Mouse (Mus musculus) stomach, embryonic 15.5 days (tissue): ENCODE data around the gene Nhlrc2. TPM values are rescaled to one million over a fixed set of nuclear protein-coding genes. Genes with fewer than 3 reads are reported as not detected.

ENCODE experiments used
- ATAC-seq: fragments of 200-750 bp; cut with Nextera tagmentation; 2 replicates; pipeline ENCODE4 v1.8.0; 2017; ENCODE audit warnings: low read depth, moderate number of reproducible peaks, moderate TSS enrichment; ENCODE audit not compliant: insufficient read depth, low FRiP score
- H3K27ac ChIP-seq: fragments of 300-500 bp; sonication (generic); 2 replicates; pipeline ENCODE4 v1.5.1; 2015; ENCODE audit warnings: mild to moderate bottlenecking, inconsistent platforms
- H3K27me3 ChIP-seq: fragments of 300-500 bp; sonication (generic); replicated peaks from 2 replicates; pipeline ENCODE4 v1.6.1; 2015; ENCODE audit warnings: inconsistent platforms
- H3K36me3 ChIP-seq: fragments of 300-500 bp; sonication (generic); 2 replicates; pipeline ENCODE4 v1.6.1; 2015; ENCODE audit warnings: inconsistent platforms
- H3K4me1 ChIP-seq: fragments of 300-500 bp; sonication (generic); 2 replicates; pipeline ENCODE4 v1.6.1; 2015; ENCODE audit warnings: inconsistent platforms
- H3K4me2 ChIP-seq: fragments of 300-500 bp; sonication (generic); 2 replicates; pipeline ENCODE4 v1.6.1; 2015; ENCODE audit warnings: mild to moderate bottlenecking, inconsistent platforms
- H3K4me3 ChIP-seq: fragments of 300-500 bp; sonication (generic); replicated peaks from 2 replicates; pipeline ENCODE4 v1.5.1; 2015; ENCODE audit warnings: inconsistent platforms
- H3K9ac ChIP-seq: fragments of 300-500 bp; sonication (generic); 2 replicates; pipeline ENCODE4 v1.6.1; 2015; ENCODE audit warnings: inconsistent platforms
- H3K9me3 ChIP-seq: fragments of 300-500 bp; sonication (generic); 2 replicates; pipeline ENCODE4 v1.6.1; 2016; ENCODE audit warnings: inconsistent platforms
- WGBS: fragments of 180-500 bp; shearing (Covaris S2); methylation state at CpG from one replicate; pipeline ENCODE4 v1.1.7; 2015; 5-methylcytosine and 5-hydroxymethylcytosine counted together
- polyA plus RNA-seq: library from polyadenylated mRNA; unstranded; fragments of >200 nt; fragmentation: Nextera tagmentation; extraction: Ambion mirVana; gene quantifications from 2 replicates; pipeline ENCODE4 v1.2.1, GENCODE M21; 2015

The Nhlrc2 gene
- polyA plus RNA-seq, 1 experiment from 2014 or later = 16.6 TPM

DNA sequence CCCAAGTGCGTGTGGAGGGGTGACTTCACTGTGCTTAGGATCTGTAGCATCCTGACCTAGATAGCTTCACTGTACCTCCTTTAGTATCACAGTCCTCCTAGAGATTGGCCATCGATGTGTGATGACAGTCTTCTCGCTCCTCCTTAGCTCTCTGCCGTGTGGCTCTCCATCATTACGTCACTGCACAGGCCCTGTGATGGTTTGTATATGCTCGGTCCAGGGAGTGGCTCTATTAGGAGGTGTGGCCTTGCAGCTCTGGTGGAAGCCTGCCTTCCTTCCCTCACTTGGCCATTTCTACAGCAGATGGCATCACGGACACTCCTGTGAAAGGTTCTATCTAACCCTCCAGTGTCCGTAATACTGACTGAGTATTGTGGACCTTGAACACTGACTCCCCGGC is 12.3 kb upstream of the Nhlrc2 start:
- H3K4me2 ChIP-seq = no peak overlapping the region
- H3K4me1 ChIP-seq = 0 out of 2 replicates have a peak, but pooled peaks cover 10% of the 10 kb centered on the region
- H3K4me3 ChIP-seq = no peak overlapping the region
- WGBS = 75% methylated on average over 9 of the region's 9 CpGs
- H3K36me3 ChIP-seq = peaks cover 12% of the 10 kb centered on the region; the same call in 1 of the 2 replicates
- no peak for ATAC-seq
- no peak overlapping the region for H3K9ac ChIP-seq
- H3K9me3 ChIP-seq = no peaks in the 10 kb centered on the region
- no peak overlapping the region for H3K27ac ChIP-seq
- H3K27me3 ChIP-seq = no peaks in the 10 kb centered on the region

DNA sequence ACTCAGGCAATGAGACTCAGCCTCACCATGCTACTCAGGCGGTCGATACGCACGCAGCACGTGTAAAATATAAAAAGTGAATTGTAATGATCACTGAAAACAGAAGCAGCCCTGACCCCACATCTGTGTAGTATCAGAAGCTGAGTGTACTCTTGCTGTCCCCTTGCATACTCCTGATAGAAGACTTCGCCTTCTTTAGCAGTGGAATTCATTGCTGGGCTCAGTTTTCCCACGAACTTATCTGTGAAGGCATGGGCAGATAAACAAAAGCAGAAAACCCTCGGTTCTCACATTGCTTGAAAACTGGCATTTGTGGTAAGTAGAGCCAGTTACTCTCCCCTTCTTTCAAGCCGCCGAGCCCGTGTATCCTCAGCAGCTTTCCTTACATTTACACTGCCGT is 4.7 kb upstream of the Nhlrc2 start:
- Histone ChIP-seq H3K9me3 (no peaks in the 10 kb centered on the region), H3K9ac (no peak overlapping the region), H3K27ac (no peak overlapping the region), H3K27me3 (no peaks in the 10 kb centered on the region), H3K4me2 (no peak overlapping the region), H3K36me3 (peaks cover 5% of the 10 kb centered on the region), H3K4me1 (peaks cover 8% of the 10 kb centered on the region), H3K4me3 (no peak overlapping the region)
- WGBS = 83% methylated on average over 12 of the region's 12 CpGs
- no peak for ATAC-seq

DNA sequence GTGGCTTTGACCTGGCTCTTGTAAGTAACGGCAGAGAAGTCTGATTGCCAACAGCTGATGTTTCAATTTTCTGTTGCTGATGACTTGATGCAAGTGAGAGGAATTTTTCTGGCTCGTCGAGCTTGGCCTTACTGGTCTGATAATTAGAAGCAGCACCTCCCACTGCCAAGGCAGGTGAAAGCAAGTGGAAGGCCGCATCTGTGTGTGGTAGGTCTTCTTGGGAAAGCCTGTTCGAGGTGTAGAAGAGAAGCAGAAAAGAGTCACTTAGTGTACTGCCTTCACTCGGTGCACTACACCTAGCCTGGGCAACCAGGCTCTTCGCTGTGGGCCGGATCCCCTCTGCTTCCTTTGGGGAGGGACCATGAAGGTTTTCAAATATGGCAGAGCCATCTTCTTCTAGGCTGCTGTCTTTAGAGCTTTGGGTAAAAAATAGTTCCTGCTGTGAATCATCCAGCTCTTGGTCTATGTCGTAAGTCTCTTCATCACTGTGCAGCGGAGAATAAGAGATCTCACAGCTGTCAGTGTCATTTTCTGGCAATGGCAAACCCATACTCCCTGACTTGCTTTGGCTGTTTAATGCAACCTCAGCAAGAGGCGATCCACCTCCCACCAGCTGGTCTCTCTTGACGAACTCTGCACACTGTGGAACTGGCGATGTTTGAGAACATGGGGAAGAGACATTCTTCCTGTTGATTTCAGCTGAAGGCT is 3.2 kb upstream of the Nhlrc2 start:
- H3K36me3 ChIP-seq = peaks cover 5% of the 10 kb centered on the region
- peaks cover 8% of the 10 kb centered on the region for H3K4me1 ChIP-seq
- H3K9ac ChIP-seq = no peak overlapping the region
- 74% methylated on average over 13 of the region's 13 CpGs for WGBS
- no peak overlapping the region for H3K4me3 ChIP-seq
- H3K4me2 ChIP-seq = no peak overlapping the region
- ATAC-seq = no peak
- H3K27ac ChIP-seq = peak overlapping the region; percentile 44
- no peaks in the 10 kb centered on the region for H3K9me3 ChIP-seq
- H3K27me3 ChIP-seq = no peaks in the 10 kb centered on the region

DNA sequence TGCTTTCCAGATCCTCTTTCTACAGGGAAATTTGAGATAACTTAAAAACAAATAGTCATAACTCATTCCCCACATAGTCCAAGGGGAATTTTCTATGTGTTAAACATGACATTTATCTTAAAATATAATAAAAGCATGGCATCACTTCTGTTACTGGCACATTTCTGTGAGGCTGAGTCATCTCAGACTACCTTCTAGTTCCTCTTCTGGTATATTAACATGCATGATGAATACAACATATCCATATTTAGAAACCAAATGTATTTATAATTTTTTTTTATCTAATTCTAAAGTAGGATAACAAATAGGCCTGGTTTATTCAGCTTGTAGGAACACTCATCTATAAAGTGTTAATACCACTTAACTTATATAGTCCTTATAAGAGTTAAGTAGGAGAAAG is 2.0 kb upstream of the Nhlrc2 start:
- Histone ChIP-seq H3K27me3 (no peaks in the 10 kb centered on the region), H3K27ac (no peak overlapping the region), H3K9me3 (no peaks in the 10 kb centered on the region), H3K4me2 (no peak overlapping the region), H3K36me3 (peaks cover 5% of the 10 kb centered on the region), H3K4me3 (no peak overlapping the region), H3K4me1 (peaks cover 12% of the 10 kb centered on the region), H3K9ac (no peak overlapping the region)
- no peak for ATAC-seq

DNA sequence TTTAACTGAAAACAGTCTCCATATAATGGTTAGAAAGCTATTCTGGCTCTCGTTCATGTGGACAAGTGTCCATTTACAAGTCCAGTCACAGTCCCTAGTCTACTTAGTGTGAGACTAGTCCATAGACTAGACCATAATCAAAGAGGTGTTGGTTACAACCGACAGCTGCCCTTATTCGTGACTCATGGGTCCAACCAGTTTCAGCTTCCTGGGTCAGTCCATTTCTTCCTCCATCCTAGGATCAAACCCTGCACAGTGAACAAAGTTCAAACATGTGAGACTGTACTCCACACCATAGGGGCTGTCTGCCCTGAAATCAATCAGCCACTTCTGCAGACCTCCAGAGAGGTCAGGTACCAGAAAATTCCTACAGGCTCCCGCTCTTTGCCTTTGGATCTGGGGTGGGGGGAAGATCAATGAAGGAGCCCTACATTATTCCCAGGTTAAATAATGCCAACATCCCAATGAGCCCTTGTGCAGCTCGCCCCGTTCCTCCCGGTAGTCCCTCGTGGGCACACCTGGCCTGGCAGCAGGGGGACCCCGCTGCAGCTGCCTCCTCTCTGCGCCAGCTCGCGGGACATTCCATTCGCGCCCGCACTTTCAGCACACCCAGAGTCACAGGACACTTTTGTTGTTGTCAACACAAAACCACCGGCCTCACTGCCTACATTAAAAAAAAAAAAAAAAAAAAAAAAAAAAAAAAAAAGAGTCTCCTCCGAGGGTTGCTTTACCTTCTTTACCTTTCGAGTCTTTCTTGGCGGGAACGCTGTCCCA is 418 bp upstream of the Nhlrc2 start, which contains the start of gene Dclre1a:
Gene Dclre1a, minus strand, starts transcription at position 767 of the 774 bp plus-strand sequence.
- peaks cover 9% of the 10 kb centered on the region for H3K36me3 ChIP-seq
- H3K9me3 ChIP-seq = no peaks in the 10 kb centered on the region
- peak within 1 kb of the TSS; percentile 98 for H3K27ac ChIP-seq
- peak within 1 kb of the TSS; percentile 96 for H3K9ac ChIP-seq
- peak within 1 kb of the TSS; percentile 89 for H3K4me2 ChIP-seq
- ATAC-seq = peak; percentile 16; the same call in 1 of the 2 replicates
- H3K4me1 ChIP-seq = peaks cover 12% of the 10 kb centered on the region
- peak within 1 kb of the TSS; percentile 94 for H3K4me3 ChIP-seq
- WGBS = 8% methylated on average over 20 of the region's 20 CpGs
- no peaks in the 10 kb centered on the region for H3K27me3 ChIP-seq

DNA sequence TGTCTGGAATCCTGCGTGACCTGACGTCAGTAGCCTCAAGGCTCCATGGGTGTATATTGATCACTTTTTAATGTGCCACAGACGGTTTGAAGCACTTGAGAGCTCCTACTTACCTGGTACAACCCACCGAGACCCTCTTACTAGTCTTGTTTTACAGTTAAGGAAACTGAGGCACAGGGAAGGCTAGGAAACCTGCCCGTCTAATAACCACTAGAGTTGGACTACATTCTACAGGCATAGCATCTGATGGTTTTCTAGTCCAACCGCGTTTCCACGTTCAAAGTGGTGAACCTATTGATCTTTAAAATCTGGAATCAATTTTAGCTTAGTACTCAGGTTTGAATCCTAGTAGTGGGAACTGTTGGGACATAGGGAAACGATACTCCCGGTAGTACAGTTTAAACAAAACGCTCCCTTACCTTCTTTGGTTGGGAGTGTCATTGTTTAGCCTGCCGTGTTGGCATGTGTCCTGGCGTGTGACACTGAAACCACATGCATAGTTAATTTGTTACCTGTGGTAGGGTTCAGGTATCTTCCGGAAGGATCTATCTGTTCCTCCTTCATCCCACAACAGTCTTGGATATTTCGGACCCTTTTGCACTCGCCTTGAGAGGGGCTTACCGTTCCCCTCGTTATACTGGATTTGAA is 1.1 kb downstream of the Nhlrc2 start:
- no peak for ATAC-seq
- peak overlapping the region; percentile 94 for H3K4me3 ChIP-seq
- 17% methylated on average over 18 of the region's 18 CpGs for WGBS
- peak overlapping the region; percentile 98 for H3K27ac ChIP-seq
- peaks cover 19% of the 10 kb centered on the region for H3K36me3 ChIP-seq
- H3K9me3 ChIP-seq = no peaks in the 10 kb centered on the region
- H3K4me2 ChIP-seq = peak overlapping the region; percentile 89
- no peaks in the 10 kb centered on the region for H3K27me3 ChIP-seq
- peaks cover 12% of the 10 kb centered on the region for H3K4me1 ChIP-seq
- H3K9ac ChIP-seq = peak overlapping the region; percentile 96

DNA sequence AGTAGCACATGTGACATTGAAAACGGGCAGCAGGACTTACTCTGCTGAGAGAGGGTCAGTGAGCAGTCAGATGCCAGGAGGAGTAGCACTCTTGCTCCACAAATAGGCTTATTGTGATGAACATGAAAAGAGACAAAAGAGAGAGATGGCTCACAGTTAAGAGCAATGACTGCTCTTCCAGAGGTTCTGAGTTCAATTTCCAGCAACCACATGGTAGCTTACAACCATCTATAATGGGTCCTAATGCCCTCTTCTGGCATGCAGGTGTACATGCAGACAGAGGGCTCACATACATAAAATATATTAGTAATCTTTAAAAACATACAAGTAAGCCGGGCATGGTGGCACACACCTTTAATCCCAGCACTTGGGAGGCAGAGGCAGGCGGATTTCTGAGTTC is 5.1 kb downstream of the Nhlrc2 start:
- Histone ChIP-seq H3K27ac (no peak overlapping the region), H3K4me2 (no peak overlapping the region), H3K9ac (no peak overlapping the region), H3K4me1 (peaks cover 8% of the 10 kb centered on the region; the same call in 1 of the 2 replicates), H3K36me3 (peaks cover 30% of the 10 kb centered on the region), H3K9me3 (no peaks in the 10 kb centered on the region), H3K27me3 (no peaks in the 10 kb centered on the region), H3K4me3 (no peak overlapping the region)
- no peak for ATAC-seq
- WGBS = 94% methylated on average over 3 of the region's 3 CpGs

DNA sequence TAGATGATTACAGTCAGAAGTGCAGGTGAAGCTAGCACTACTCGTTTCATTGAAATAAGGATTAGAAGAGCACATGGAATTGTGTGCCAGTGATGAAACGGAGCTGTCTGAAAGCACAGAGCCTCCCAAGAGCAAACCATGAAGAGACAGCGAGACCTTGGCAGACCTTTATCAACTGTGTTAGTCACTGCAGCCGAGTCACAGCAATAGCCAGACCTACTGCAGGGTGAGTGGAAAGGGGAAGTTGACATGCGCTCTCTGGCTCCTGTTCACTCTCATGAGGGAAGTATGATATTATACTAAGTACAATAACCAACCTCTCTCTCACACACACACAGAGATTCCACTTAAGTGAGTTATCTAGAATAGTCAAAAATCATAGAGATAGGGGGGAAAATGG is 7.9 kb downstream of the Nhlrc2 start:
- Histone ChIP-seq H3K27ac (no peak overlapping the region), H3K36me3 (peaks cover 33% of the 10 kb centered on the region), H3K4me2 (no peak overlapping the region), H3K9me3 (no peaks in the 10 kb centered on the region), H3K27me3 (no peaks in the 10 kb centered on the region), H3K4me1 (0 out of 2 replicates have a peak, but pooled peaks cover 9% of the 10 kb centered on the region), H3K9ac (no peak overlapping the region), H3K4me3 (no peak overlapping the region)
- ATAC-seq = no peak
- 76% methylated on average over 5 of the region's 5 CpGs for WGBS

DNA sequence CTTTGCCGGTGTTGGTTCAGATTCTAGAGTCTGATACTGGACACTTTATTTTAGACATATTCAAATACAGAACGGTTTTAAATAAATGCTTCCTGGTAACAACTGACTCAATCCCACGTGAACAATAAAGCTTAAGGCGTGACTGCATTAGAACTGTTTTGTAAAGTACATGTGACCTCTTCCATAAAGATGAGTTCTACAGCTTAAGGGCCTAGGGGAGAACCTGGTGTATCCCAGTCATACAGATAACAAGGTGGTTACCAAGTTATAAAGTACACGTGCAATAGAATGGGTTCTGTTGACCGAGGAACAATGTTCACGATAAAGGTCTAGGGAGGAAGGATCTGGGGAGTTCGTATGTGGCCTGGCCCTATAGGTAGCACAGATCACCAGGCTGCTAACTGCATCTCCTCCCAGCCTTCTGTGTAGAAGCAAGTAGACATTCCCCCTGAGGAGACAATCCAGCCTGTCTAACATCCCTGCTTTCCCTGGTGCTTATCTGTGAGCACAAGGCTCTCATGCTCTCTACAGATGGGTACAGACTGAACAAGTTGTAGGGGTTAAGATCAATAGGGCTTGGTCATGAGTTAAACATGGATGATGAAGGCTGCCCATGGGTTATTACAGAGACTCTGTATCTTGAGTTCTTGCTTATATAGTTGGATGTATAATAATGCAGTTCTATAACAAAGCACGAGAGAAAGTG is 14.5 kb downstream of the Nhlrc2 start:
- no peak overlapping the region for H3K27ac ChIP-seq

DNA sequence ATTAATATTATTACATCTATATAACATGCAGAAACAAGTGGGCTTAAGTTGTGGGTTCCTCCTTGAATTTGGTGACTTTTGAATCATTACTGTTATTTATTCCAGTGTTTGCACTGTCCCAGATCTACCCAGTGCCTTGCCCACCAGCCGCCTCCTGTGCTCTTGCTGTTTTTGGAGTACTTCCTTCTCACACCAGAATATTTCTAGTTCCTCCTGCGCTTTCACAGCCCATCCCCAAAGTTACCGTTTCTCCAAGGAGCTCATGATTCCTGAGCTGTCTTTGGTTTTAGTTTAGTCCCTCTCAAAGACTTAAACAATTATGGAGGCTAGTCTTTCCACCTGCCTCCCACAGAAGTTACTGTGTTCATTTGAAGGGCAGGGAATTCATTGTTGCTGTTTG is 15.4 kb downstream of the Nhlrc2 start:
- H3K27me3 ChIP-seq = no peaks in the 10 kb centered on the region
- no peak overlapping the region for H3K4me2 ChIP-seq
- WGBS = 87% methylated on average over 3 of the region's 3 CpGs
- H3K4me1 ChIP-seq = 0 out of 2 replicates have a peak, but pooled peaks cover 2% of the 10 kb centered on the region
- H3K27ac ChIP-seq = no peak overlapping the region
- H3K9ac ChIP-seq = no peak overlapping the region
- no peaks in the 10 kb centered on the region for H3K9me3 ChIP-seq
- ATAC-seq = no peak
- H3K4me3 ChIP-seq = no peak overlapping the region
- H3K36me3 ChIP-seq = peaks cover 3% of the 10 kb centered on the region; the same call in 1 of the 2 replicates

More for the DNA sequence above, 14.5 kb downstream of the Nhlrc2 start:
- WGBS = 81% methylated on average over 9 of the region's 9 CpGs
- no peaks in the 10 kb centered on the region for H3K9me3 ChIP-seq
- H3K4me1 ChIP-seq = 0 out of 2 replicates have a peak, but pooled peaks cover 7% of the 10 kb centered on the region
- peaks cover 3% of the 10 kb centered on the region; the same call in 1 of the 2 replicates for H3K36me3 ChIP-seq
- no peak overlapping the region for H3K4me2 ChIP-seq
- no peak overlapping the region for H3K4me3 ChIP-seq
- no peak overlapping the region for H3K9ac ChIP-seq
- H3K27me3 ChIP-seq = no peaks in the 10 kb centered on the region
- no peak for ATAC-seq

DNA sequence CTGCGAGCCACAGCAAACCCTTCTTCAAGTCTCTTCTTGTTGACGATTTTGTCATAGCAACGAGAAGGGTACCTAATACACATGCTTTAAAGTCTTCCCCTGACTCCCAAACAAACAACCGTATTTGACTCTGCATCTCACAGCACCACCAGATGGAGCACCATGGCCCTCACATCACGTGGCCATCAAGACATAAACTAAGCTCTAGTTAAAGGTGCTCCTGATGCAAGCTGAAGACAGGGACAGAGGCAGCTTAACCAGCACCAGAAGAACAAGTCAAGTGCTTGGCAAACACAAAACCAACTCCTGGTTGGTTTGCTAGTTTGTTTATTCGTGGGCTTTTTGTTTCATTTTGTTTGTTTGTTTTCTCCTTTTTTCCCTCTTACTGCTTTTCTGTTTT is 17.3 kb downstream of the Nhlrc2 start:
- Histone ChIP-seq H3K9me3 (no peaks in the 10 kb centered on the region), H3K4me1 (no peaks in the 10 kb centered on the region), H3K27me3 (no peaks in the 10 kb centered on the region), H3K4me2 (no peak overlapping the region), H3K4me3 (no peak overlapping the region), H3K9ac (no peak overlapping the region), H3K27ac (no peak overlapping the region), H3K36me3 (0 out of 2 replicates have a peak, but pooled peaks cover 1% of the 10 kb centered on the region)
- 67% methylated on average over 6 of the region's 6 CpGs for WGBS
- no peak for ATAC-seq
